Mouse (Mus musculus) embryonic fibroblast, embryonic 13.5 days (primary cell): Measurements from ENCODE around the gene Dbi.

Experiments
- CTCF ChIP-seq: IDR thresholded peaks from 2 replicates; pipeline ENCODE4 v1.5.1; 2011; ENCODE audit warnings: mild to moderate bottlenecking, control low read depth, low read length, moderate library complexity, borderline replicate concordance; ENCODE audit not compliant: insufficient read depth
- POLR2A ChIP-seq: IDR thresholded peaks from 2 replicates; pipeline ENCODE4 v1.6.1; 2011; ENCODE audit warnings: low read depth, mild to moderate bottlenecking, control low read depth, low read length, moderate library complexity

DNA sequence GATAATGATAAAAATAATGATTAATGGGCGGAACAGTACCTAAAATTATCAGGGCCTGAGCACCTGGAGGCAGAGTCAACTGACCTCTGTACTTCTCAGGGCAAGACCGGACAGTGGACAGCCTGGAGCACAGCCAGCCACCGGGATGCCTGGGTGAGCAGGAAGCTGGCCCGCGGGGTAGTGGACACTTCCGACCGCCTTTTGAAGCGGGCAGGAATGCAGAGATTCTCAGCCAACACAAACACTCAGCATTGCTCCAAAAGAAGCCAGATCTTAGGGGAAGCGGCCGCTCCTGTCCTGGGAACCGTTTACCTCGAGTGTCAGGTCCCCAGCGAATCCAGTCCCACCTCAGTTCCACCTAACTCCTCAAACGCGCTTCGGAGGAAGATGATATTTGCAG, 48.0 kb downstream of the Dbi start:
- TF ChIP-seq POLR2A (no peak), CTCF (no peak)
